ENCODE assay signal across 13 mouse cellular contexts in genomic region chr13:40988418-40988817, GRCm38 (mm10).
"Had no signal": no experiment of that assay in that cellular context is flagged by ENCODE, and none has a peak within 500 bp of the region (broad histone marks: within the 10 kb centered on the region; RNA-seq: fewer than 3 reads in every experiment).

No protein-coding gene starts in this region.

- H3K27ac ChIP-seq: layer of hippocampus, adult 2 months; limb, embryonic 13.5 days; midbrain, embryonic 10.5 days; neural tube, embryonic 15.5 days had no signal

- ATAC-seq: intestine, embryonic 16.5 days had no signal

- H3K27me3 ChIP-seq: limb, embryonic 13.5 days; neural tube, embryonic 15.5 days had no signal

- H3K4me1 ChIP-seq: limb, embryonic 13.5 days; midbrain, embryonic 10.5 days; neural tube, embryonic 15.5 days had no signal

- H3K9me3 ChIP-seq: limb, embryonic 13.5 days; midbrain, embryonic 10.5 days; neural tube, embryonic 15.5 days had no signal

- H3K4me2 ChIP-seq: limb, embryonic 13.5 days; neural tube, embryonic 15.5 days had no signal

- DNase-seq: kidney, adult 8-10 months; kidney, postnatal 36 days; left cerebral cortex, postnatal 4 days; lung, adult 18-20 months; midbrain, embryonic 14.5 days; retina, postnatal 1 day; thymus, postnatal 36 days had no signal

- H3K36me3 ChIP-seq: limb, embryonic 13.5 days; midbrain, embryonic 10.5 days; neural tube, embryonic 15.5 days had no signal

- H3K9ac ChIP-seq: limb, embryonic 13.5 days; neural tube, embryonic 15.5 days had no signal

- H3K4me3 ChIP-seq: layer of hippocampus, adult 2 months; limb, embryonic 13.5 days; midbrain, embryonic 10.5 days; myocyte; neural tube, embryonic 15.5 days had no signal
